In the genomic region with DNA sequence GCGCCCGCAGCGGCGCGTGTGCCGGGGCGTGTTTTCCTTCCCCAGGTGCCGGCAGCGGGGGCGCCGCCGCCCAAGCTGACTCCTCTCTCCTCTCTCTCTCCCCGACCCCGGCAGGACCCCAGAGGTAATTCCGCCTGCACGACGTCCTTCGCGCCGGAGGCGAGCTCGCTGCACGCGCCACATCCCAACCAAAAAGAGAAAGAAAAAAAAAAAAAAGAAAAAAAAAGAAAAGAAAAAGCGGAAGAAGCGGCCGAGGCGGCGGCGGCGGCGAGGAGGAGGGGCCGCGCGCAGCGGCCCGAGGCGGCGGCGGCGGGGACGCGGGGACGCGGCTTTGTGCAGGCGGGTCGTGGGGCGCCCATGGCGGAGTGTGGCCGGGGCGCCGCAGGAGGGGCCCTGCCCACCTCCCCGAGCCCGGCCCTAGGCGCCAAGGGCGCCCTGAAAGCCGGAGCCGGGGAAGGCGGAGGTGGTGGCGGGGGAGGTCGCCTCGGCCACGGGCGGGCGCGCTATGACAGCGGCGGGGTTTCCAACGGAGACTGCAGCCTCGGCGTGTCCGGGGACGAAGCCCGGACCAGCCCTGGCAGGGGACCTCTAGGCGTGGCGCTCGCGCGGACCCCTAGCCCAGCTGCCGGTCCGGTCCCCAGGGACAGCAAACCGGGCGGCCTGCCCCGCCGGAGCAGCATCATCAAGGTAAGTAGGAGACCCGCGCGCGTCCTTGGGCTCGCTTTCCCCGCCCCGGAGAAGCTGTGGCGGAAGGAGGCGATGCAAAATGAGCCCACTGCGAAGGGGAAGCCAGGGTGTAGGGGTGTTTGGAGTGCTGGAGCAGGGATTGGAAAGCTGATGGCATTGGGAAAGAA, we compare ENCODE assay signal across 8 mouse cellular contexts. TPM values are rescaled to one million over a fixed set of nuclear protein-coding genes. Genes with fewer than 3 reads are reported as not detected.
DNase-seq lines count a peak whose midpoint lies in the region; ATAC-seq and TF ChIP-seq lines count a peak whose summit lies in the region.

A gene (plus strand): TSS at position 153 of the 854 bp plus-strand sequence.

- H3K9ac ChIP-seq in heart, embryonic 15.5 days, result peak within 1 kb of the TSS; percentile 79
- H3K9ac ChIP-seq in liver, embryonic 15.5 days, result peak within 1 kb of the TSS; percentile 66
- H3K9ac ChIP-seq in stomach, embryonic 15.5 days, result peak within 1 kb of the TSS; percentile 65

- TF ChIP-seq CTCF in brain, embryonic 14.5 days (IDR thresholded peaks at IDR 0.05; ENCODE audit: borderline replicate concordance, extremely low read depth, insufficient read depth, insufficient read length), result no peak

- peak within 1 kb of the TSS; percentile 90 for H3K4me3 ChIP-seq in forebrain, embryonic 10.5 days
- H3K4me3 ChIP-seq in heart, embryonic 15.5 days, result peak within 1 kb of the TSS; percentile 88
- H3K4me3 ChIP-seq in liver, embryonic 15.5 days (replicated peaks), result peak within 1 kb of the TSS; percentile 76
- H3K4me3 ChIP-seq in stomach, embryonic 15.5 days (replicated peaks), result peak within 1 kb of the TSS; percentile 89

- H3K36me3 ChIP-seq in forebrain, embryonic 10.5 days (replicated peaks), result no peaks in the 10 kb centered on the region
- H3K36me3 ChIP-seq in heart, embryonic 15.5 days, result no peaks in the 10 kb centered on the region
- no peaks in the 10 kb centered on the region for H3K36me3 ChIP-seq in liver, embryonic 15.5 days (replicated peaks)
- no peaks in the 10 kb centered on the region for H3K36me3 ChIP-seq in stomach, embryonic 15.5 days

- WGBS in forebrain, embryonic 10.5 days, result under 1% methylated on average over 87 of the region's 95 CpGs
- under 1% methylated on average over 78 of the region's 95 CpGs for WGBS in heart, embryonic 15.5 days
- WGBS in liver, embryonic 15.5 days (ENCODE audit: insufficient replicate concordance), result under 1% methylated on average over 92 of the region's 95 CpGs
- under 1% methylated on average over 81 of the region's 95 CpGs for WGBS in stomach, embryonic 15.5 days

- H3K9me3 ChIP-seq in forebrain, embryonic 10.5 days, result no peaks in the 10 kb centered on the region
- no peaks in the 10 kb centered on the region for H3K9me3 ChIP-seq in heart, embryonic 15.5 days (replicated peaks)
- no peaks in the 10 kb centered on the region for H3K9me3 ChIP-seq in liver, embryonic 15.5 days (replicated peaks)
- no peaks in the 10 kb centered on the region for H3K9me3 ChIP-seq in stomach, embryonic 15.5 days

- peaks cover 37% of the 10 kb centered on the region for H3K4me1 ChIP-seq in forebrain, embryonic 10.5 days
- H3K4me1 ChIP-seq in heart, embryonic 15.5 days (replicated peaks), result peaks cover 10% of the 10 kb centered on the region
- H3K4me1 ChIP-seq in liver, embryonic 15.5 days (replicated peaks), result peaks cover 32% of the 10 kb centered on the region
- peaks cover 9% of the 10 kb centered on the region for H3K4me1 ChIP-seq in stomach, embryonic 15.5 days

- H3K4me2 ChIP-seq in heart, embryonic 15.5 days, result peak within 1 kb of the TSS; percentile 75
- peak within 1 kb of the TSS; percentile 87 for H3K4me2 ChIP-seq in liver, embryonic 15.5 days
- H3K4me2 ChIP-seq in stomach, embryonic 15.5 days, result peak within 1 kb of the TSS; percentile 90

- TF ChIP-seq POLR2A in brain, embryonic 14.5 days (IDR thresholded peaks at IDR 0.05; ENCODE audit: borderline replicate concordance, extremely low read depth, insufficient read depth, insufficient read length, poor library complexity, severe bottlenecking), result 0 out of 2 replicates have a peak, but pooled peaks have one; percentile 21

- H3K27ac ChIP-seq in forebrain, embryonic 10.5 days, result peak within 1 kb of the TSS; percentile 97
- peak within 1 kb of the TSS; percentile 87 for H3K27ac ChIP-seq in heart, embryonic 15.5 days
- peak within 1 kb of the TSS; percentile 59 for H3K27ac ChIP-seq in liver, embryonic 15.5 days (replicated peaks)
- peak within 1 kb of the TSS; percentile 77 for H3K27ac ChIP-seq in stomach, embryonic 15.5 days

- peak; percentile 75 for DNase-seq in CD4-positive, CD25-positive, alpha-beta regulatory T cell, adult 2 months (ENCODE audit: low read depth, low spot score)
- peak; percentile 74 for DNase-seq in brain, embryonic 14.5 days (ENCODE audit: low read depth)
- peak; percentile 66 for DNase-seq in forebrain, embryonic 10.5 days (ENCODE audit: extremely low spot score, low spot score)
- DNase-seq in kidney, postnatal 14 days, result peak; percentile 59
- peak; percentile 75 for DNase-seq in neural tube, embryonic 10.5 days (ENCODE audit: extremely low spot score, low spot score)

- ATAC-seq in heart, embryonic 15.5 days (replicated peaks; ENCODE audit: insufficient number of reproducible peaks, insufficient read depth, low FRiP score, low read depth), result peak; percentile 44
- ATAC-seq in liver, embryonic 15.5 days (ENCODE audit: insufficient read depth), result peak; percentile 56
- ATAC-seq in stomach, embryonic 15.5 days (ENCODE audit: insufficient read depth, low FRiP score, low read depth), result peak; percentile 56

- H3K27me3 ChIP-seq in forebrain, embryonic 10.5 days (ENCODE audit: poor library complexity, severe bottlenecking), result peaks cover 16% of the 10 kb centered on the region
- H3K27me3 ChIP-seq in heart, embryonic 15.5 days, result no peaks in the 10 kb centered on the region
- H3K27me3 ChIP-seq in liver, embryonic 15.5 days, result peaks cover 26% of the 10 kb centered on the region
- H3K27me3 ChIP-seq in stomach, embryonic 15.5 days (replicated peaks), result no peaks in the 10 kb centered on the region

RNA-seq across cellular contexts. Expression of the gene that starts here (rescaled TPM):
- 15.0 and 20.2 TPM in 2 replicates for polyA plus RNA-seq in brain, embryonic 14.5 days (2012; rRNA removed)
- polyA plus RNA-seq in forebrain, embryonic 10.5 days (2016; fragmentation: Nextera tagmentation; extraction: Ambion mirVana), result 5.1 and 5.7 TPM in 2 replicates
- polyA plus RNA-seq in heart, embryonic 15.5 days (2015; fragmentation: Nextera tagmentation; extraction: Ambion mirVana), result 2.9 and 3.6 TPM in 2 replicates
- 1.6 TPM in 2 replicates for polyA plus RNA-seq in liver, embryonic 15.5 days (2015; fragmentation: Nextera tagmentation; extraction: Ambion mirVana)
- 3.7 and 4.5 TPM in 2 replicates for polyA plus RNA-seq in stomach, embryonic 15.5 days (2015; fragmentation: Nextera tagmentation; extraction: Ambion mirVana)

Comparison
In these comparisons a context has a peak if more than half of its experiments do, and no peak if none do; other contexts are left out.
1. Peak in every context shown above with its lines: DNase-seq, ATAC-seq, H3K4me3 ChIP-seq and H3K27ac ChIP-seq.